Mouse (Mus musculus): ENCODE results near the gene Asnsd1. TPM values are rescaled to one million over a fixed set of nuclear protein-coding genes. Genes with fewer than 3 reads are reported as not detected.
"Not testable (repeated sequence)": the region's sequence is repeated elsewhere in the genome, so short reads cannot be mapped to it uniquely, and the experiment has no call there.

Gene Asnsd1
- 91.9 and 95.3 TPM in 2 replicates for polyA plus RNA-seq (2016; fragmentation: Nextera tagmentation; extraction: Ambion mirVana)

- Histone ChIP-seq H3K36me3 (replicated peaks) (peaks cover 13% of the 10 kb centered on the region), H3K4me1 (peaks cover 6% of the 10 kb centered on the region), H3K27ac (peak within 1 kb of the TSS; percentile 91), H3K27me3 (no peaks in the 10 kb centered on the region), H3K4me3 (replicated peaks) (peak within 1 kb of the TSS; percentile 84), H3K4me2 (peak within 1 kb of the TSS; percentile 49), H3K9ac (peak within 1 kb of the TSS; percentile 87), H3K9me3 (no peaks in the 10 kb centered on the region)
- peak; percentile 100 for ATAC-seq (ENCODE audit: low FRiP score)
- WGBS: 0% methylated on average over 43 of the region's 44 CpGs
Observed at GRCm38 (mm10) chr1:53352327-53353261, at the start of gene Asnsd1, which contains the start of the genes Asdurf and Gm28551. TSS of gene Asnsd1 (minus strand) at chr1:53352752. TSS of gene Asdurf (minus strand) at chr1:53352619. TSS of gene Gm28551 (minus strand) at chr1:53352667.

DNA sequence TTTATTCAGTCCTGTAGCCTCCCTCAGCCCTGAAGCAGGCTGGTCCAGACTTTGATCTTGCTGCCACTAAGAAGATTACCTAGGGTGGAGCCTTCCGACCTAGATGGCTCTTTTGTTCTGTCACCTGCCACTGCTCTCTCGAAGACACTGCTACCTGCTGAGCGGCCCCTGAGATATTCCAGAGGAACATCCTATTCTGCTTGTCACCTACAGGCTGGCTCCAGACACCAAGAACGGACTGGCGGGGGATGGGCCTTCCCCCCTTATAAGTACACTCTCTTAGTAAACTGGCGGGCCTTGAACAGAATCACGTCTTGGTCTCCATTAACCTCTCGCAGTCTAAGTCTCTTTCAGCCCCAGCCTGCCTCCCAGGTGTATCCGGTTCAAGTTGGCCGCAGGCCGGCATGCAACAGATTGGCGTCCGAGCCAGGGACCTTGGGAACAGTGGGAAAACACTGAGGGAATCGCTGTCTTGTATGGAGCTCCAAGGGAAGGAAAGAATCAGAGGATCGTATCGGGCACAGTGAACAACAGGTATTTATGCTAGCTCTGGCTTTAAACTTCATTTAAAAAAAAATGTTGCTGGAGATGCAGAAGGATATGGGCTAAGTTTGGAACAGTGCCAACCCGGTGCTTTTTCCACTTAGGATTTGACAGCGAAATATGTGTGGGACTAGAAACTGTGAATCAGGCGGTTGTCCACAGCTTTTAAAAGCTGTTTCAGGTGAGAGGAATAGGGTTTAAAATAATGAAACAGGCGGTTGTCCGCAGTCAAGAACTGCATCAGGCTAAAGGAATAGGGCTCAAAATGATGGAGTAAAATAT lies 41.6 kb upstream of the Asnsd1 start:
- peak overlapping the region; percentile 21 for H3K4me2 ChIP-seq
- ATAC-seq (ENCODE audit: low FRiP score): not testable (repeated sequence)
- 33% methylated on average over 21 of the region's 21 CpGs for WGBS

DNA sequence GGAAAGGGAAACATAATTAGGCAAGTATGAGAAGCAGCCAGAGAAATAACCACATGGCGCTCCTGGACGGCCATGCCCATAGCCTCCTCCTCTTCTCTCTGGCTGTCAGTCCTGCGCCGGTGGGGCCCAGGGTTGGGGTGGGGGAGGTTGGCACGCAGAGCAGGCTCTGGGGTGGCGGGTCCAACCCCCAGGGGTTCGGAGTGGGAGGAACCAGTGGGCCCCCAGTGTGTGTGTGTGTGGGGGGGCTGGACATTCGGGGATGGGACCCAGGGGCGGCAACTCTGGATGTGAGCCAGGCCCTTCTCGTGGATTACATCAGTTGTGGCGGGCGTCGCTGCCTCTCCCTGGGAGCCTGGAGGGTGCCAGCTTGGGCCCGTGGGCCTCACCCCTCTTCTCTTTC lies 36.2 kb upstream of the Asnsd1 start:
- Histone ChIP-seq H3K27me3 (no peaks in the 10 kb centered on the region), H3K27ac (no peak overlapping the region), H3K4me3 (replicated peaks) (no peak overlapping the region), H3K4me2 (no peak overlapping the region), H3K4me1 (no peaks in the 10 kb centered on the region), H3K36me3 (replicated peaks) (no peaks in the 10 kb centered on the region), H3K9me3 (0 out of 2 replicates have a peak, but pooled peaks cover 5% of the 10 kb centered on the region), H3K9ac (no peak overlapping the region)
- no peak for ATAC-seq (ENCODE audit: low FRiP score)
- WGBS: 88% methylated on average over 9 of the region's 14 CpGs

More for the DNA sequence above, 41.6 kb upstream of the Asnsd1 start:
- H3K27me3 ChIP-seq; H3K36me3 ChIP-seq (replicated peaks); H3K9ac ChIP-seq; H3K27ac ChIP-seq; H3K4me1 ChIP-seq; H3K9me3 ChIP-seq; H3K4me3 ChIP-seq (replicated peaks): not testable (repeated sequence)

- Histone ChIP-seq H3K4me2 (no peak overlapping the region), H3K4me3 (replicated peaks) (no peak overlapping the region), H3K4me1 (no peaks in the 10 kb centered on the region), H3K9ac (no peak overlapping the region), H3K27ac (no peak overlapping the region), H3K36me3 (replicated peaks) (no peaks in the 10 kb centered on the region), H3K9me3 (no peaks in the 10 kb centered on the region), H3K27me3 (no peaks in the 10 kb centered on the region)
- peak; percentile 53; the same call in 1 of the 2 replicates for ATAC-seq (ENCODE audit: low FRiP score)
- WGBS: 35% methylated on average over 6 of the region's 6 CpGs
Observed at GRCm38 (mm10) chr1:53384085-53384688, 31.6 kb upstream of the Asnsd1 start.

GRCm38 (mm10) chr1:53377731-53378130 lies 25.2 kb upstream of the Asnsd1 start:
- WGBS: 70% methylated on average over 3 of the region's 3 CpGs
- Histone ChIP-seq H3K4me1 (peaks cover 4% of the 10 kb centered on the region; the same call in 1 of the 2 replicates), H3K36me3 (replicated peaks) (no peaks in the 10 kb centered on the region), H3K4me3 (replicated peaks) (no peak overlapping the region), H3K9me3 (no peaks in the 10 kb centered on the region), H3K27ac (no peak overlapping the region), H3K4me2 (no peak overlapping the region), H3K9ac (no peak overlapping the region), H3K27me3 (no peaks in the 10 kb centered on the region)
- no peak for ATAC-seq (ENCODE audit: low FRiP score)

GRCm38 (mm10) chr1:53375965-53376364 lies 23.4 kb upstream of the Asnsd1 start:
- WGBS: 94% methylated on average over 2 of the region's 2 CpGs
- not testable (repeated sequence) for H3K27me3 ChIP-seq; H3K9me3 ChIP-seq; H3K4me1 ChIP-seq; ATAC-seq (ENCODE audit: low FRiP score); H3K9ac ChIP-seq; H3K27ac ChIP-seq; H3K36me3 ChIP-seq (replicated peaks); H3K4me2 ChIP-seq; H3K4me3 ChIP-seq (replicated peaks)

DNA sequence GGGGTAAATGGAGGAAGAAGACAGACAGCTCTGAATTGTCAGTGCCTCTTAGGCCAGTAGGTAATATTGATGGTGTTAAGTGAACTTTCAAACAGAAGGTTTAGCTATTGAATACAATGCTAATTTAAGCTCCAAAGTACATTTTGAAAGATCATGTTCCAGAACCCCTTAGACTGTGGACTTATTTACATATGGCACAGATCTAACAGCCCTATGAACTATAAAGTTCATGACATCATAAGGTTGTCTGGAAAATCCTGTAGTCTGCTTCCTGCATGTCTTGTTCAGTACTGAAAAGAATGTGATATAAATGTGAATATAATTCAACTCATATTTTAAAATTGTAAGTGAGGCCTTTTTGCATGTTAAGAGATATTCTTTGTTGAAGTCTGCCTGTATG lies 6.4 kb upstream of the Asnsd1 start:
- Histone ChIP-seq H3K4me3 (replicated peaks) (no peak overlapping the region), H3K36me3 (replicated peaks) (no peaks in the 10 kb centered on the region), H3K9ac (no peak overlapping the region), H3K4me2 (no peak overlapping the region), H3K27ac (no peak overlapping the region), H3K4me1 (no peaks in the 10 kb centered on the region), H3K27me3 (no peaks in the 10 kb centered on the region), H3K9me3 (no peaks in the 10 kb centered on the region)
- no peak for ATAC-seq (ENCODE audit: low FRiP score)

DNA sequence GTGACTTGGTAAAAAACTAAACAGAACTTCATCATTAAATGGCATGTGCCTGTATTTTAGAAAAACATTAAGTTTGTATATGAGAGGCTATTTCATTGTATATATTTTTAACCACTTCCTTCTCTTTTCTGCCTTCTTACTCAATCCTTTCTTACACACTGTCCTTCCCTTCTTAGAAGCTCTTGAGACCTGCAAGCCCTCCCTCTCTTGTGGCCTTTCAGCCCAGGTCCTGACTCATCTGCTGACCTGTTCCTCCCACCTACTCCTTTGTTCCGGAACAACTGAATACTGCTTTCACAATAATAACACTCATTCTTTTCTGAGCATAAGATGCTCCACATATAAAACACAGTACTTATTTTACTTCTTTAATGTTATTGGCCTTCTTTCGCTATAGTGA lies 11.5 kb downstream of the Asnsd1 start:
- 0 out of 2 replicates have a peak, but pooled peaks cover 5% of the 10 kb centered on the region for H3K9me3 ChIP-seq
- H3K4me2 ChIP-seq: no peak overlapping the region
- ATAC-seq (ENCODE audit: low FRiP score): no peak
- H3K27ac ChIP-seq: no peak overlapping the region
- H3K4me3 ChIP-seq (replicated peaks): no peak overlapping the region
- WGBS: over 99% methylated on average over 2 of the region's 2 CpGs
- no peak overlapping the region for H3K9ac ChIP-seq
- H3K36me3 ChIP-seq (replicated peaks): peaks cover 50% of the 10 kb centered on the region
- no peaks in the 10 kb centered on the region for H3K27me3 ChIP-seq
- H3K4me1 ChIP-seq: no peaks in the 10 kb centered on the region

- H3K9ac ChIP-seq; H3K4me2 ChIP-seq; ATAC-seq (ENCODE audit: low FRiP score); H3K4me3 ChIP-seq (replicated peaks); H3K9me3 ChIP-seq; H3K4me1 ChIP-seq; H3K27ac ChIP-seq; H3K27me3 ChIP-seq: not testable (repeated sequence)
- 76% methylated on average over 2 of the region's 2 CpGs for WGBS
- peaks cover 21% of the 10 kb centered on the region for H3K36me3 ChIP-seq (replicated peaks)
Observed at GRCm38 (mm10) chr1:53337403-53337802, 15.1 kb downstream of the Asnsd1 start.

GRCm38 (mm10) chr1:53335465-53335864 lies 17.1 kb downstream of the Asnsd1 start:
- H3K9me3 ChIP-seq: no peaks in the 10 kb centered on the region; the same call in 1 of the 2 replicates

DNA sequence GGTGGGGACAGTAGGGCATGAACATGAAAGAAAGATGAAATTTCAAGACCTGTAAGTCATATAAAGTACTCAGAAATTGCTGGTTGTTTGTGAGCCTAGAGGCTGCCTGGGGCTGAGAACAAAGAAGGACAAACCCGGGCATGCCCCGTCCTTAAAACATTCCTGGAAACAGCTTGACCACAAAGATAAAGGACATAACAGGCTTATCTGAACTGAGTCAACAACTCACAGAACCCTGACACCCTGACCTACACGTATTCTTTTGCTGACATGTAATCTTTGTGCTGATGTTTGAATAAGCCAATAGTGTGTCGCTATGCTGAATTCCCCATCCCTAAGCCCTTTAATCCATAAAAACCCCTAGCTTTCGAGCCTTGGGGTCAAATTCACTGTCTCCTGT lies 19.0 kb downstream of the Asnsd1 start:
- not testable (repeated sequence) for H3K4me3 ChIP-seq (replicated peaks); H3K4me2 ChIP-seq; H3K36me3 ChIP-seq (replicated peaks); H3K27me3 ChIP-seq; H3K9me3 ChIP-seq; ATAC-seq (ENCODE audit: low FRiP score); H3K4me1 ChIP-seq; H3K9ac ChIP-seq; H3K27ac ChIP-seq
- 85% methylated on average over 5 of the region's 5 CpGs for WGBS

More at GRCm38 (mm10) chr1:53335465-53335864, 17.1 kb downstream of the Asnsd1 start:
- Histone ChIP-seq H3K27ac (no peak overlapping the region), H3K36me3 (replicated peaks) (peaks cover 3% of the 10 kb centered on the region; the same call in 1 of the 2 replicates), H3K4me2 (no peak overlapping the region), H3K9ac (no peak overlapping the region), H3K4me1 (no peaks in the 10 kb centered on the region), H3K4me3 (replicated peaks) (no peak overlapping the region), H3K27me3 (no peaks in the 10 kb centered on the region)
- ATAC-seq (ENCODE audit: low FRiP score): no peak

All from forebrain, embryonic 12.5 days (tissue).